In the genomic region with DNA sequence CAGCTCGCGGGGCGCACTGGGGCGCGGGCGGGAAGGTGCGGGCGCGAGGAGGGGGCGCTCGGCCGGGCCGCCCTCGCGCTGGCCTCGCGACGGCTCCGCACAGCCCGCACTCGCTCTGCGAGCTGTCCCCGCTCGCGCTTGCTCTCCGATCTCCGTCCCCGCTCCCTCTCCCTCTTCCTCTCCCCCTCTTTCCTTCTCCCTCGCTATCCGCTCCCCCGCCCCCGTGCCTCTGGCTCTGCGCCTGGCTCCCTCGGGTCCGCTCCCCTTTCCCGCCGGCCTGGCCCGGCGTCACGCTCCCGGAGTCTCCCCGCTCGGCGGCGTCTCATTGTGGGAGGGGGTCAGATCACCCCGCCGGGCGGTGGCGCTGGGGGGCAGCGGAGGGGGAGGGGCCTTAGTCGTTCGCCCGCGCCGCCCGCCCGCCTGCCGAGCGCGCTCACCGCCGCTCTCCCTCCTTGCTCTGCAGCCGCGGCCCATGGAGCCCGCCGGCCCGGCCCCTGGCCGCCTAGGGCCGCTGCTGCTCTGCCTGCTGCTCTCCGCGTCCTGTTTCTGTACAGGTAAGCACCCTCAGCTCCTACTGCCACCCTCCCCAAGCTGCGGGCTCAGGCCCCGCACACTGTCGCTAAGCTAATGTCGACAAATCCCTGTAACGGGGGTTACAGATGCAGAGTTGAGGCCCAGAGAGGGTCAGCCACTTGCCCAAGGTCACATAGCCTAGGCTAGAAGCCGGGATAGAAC, we compare ENCODE assay signal across 8 mouse cellular contexts. TPM values are rescaled to one million over a fixed set of nuclear protein-coding genes. Genes with fewer than 3 reads are reported as not detected.
DNase-seq lines count a peak whose midpoint lies in the region; ATAC-seq lines count a peak whose summit lies in the region.

No protein-coding gene starts in this region.

- DNase-seq in adrenal gland, adult (ENCODE audit: inconsistent age in 2 of 2, low spot score in 1 of 2): peak; percentile 86 to 95
- DNase-seq in cerebellum, postnatal 36 days: peak; percentile 87 to 92
- DNase-seq in gastrocnemius, adult 18-20 months (ENCODE audit: low spot score): peak; percentile 82
- peak; percentile 69 for DNase-seq in hindbrain, embryonic 14.5 days (ENCODE audit: low spot score)
- DNase-seq in left cerebral cortex, adult 18-20 months (ENCODE audit: low spot score in 2 of 2): peak; percentile 86 to 91
- peak; percentile 56 for DNase-seq in lung, postnatal 25 days (ENCODE audit: low spot score)
- peak; percentile 87 for DNase-seq in right cerebral cortex, postnatal 14 days
- no peak for DNase-seq in adipocyte (ENCODE audit: low spot score)

- H3K4me1 ChIP-seq in hindbrain, embryonic 14.5 days (replicated peaks; ENCODE audit: control insufficient read depth, insufficient read depth, low read length): peaks cover 11% of the 10 kb centered on the region

- WGBS in hindbrain, embryonic 14.5 days: under 1% methylated on average over 58 of the region's 77 CpGs

- no peaks in the 10 kb centered on the region for H3K9me3 ChIP-seq in hindbrain, embryonic 14.5 days (ENCODE audit: control insufficient read depth, low read length)

- H3K27ac ChIP-seq in hindbrain, embryonic 14.5 days: peak overlapping the region; percentile 88

- H3K9ac ChIP-seq in hindbrain, embryonic 14.5 days: peak overlapping the region; percentile 85

- H3K4me2 ChIP-seq in hindbrain, embryonic 14.5 days (replicated peaks): peak overlapping the region; percentile 88

- peak; percentile 85 for ATAC-seq in hindbrain, embryonic 14.5 days (ENCODE audit: low FRiP score)

- no peaks in the 10 kb centered on the region for H3K27me3 ChIP-seq in hindbrain, embryonic 14.5 days (ENCODE audit: control insufficient read depth, insufficient read depth, low read length)

- no peaks in the 10 kb centered on the region for H3K36me3 ChIP-seq in hindbrain, embryonic 14.5 days (replicated peaks; ENCODE audit: control insufficient read depth, insufficient read depth)

- H3K4me3 ChIP-seq in hindbrain, embryonic 14.5 days (replicated peaks; ENCODE audit: low read length): peak overlapping the region; percentile 77

RNA-seq across cellular contexts. Expression of gene Sirpa, which starts 0.7 kb away (rescaled TPM):
- 1 to 10 TPM; 4.7 to 9.2 TPM for total RNA-seq in gastrocnemius, adult 18-20 months (2021)
- 38.6 and 40.7 TPM in 2 replicates for polyA plus RNA-seq in hindbrain, embryonic 14.5 days (2014; fragmentation: Nextera tagmentation; extraction: Ambion mirVana)
- total RNA-seq in left cerebral cortex, adult 18-20 months (2021): 100 to 1,000 TPM; 370 to 383 TPM

RNA-seq across cellular contexts. Expression of gene F830045P16Rik, which starts 56.9 kb away (rescaled TPM):
- not detected for total RNA-seq in gastrocnemius, adult 18-20 months (2021)
- polyA plus RNA-seq in hindbrain, embryonic 14.5 days (2014; fragmentation: Nextera tagmentation; extraction: Ambion mirVana): not detected in 2 replicates
- total RNA-seq in left cerebral cortex, adult 18-20 months (2021): 1 to 10 TPM in 1 of 2 experiments, under 1 TPM in 1; 0.86 to 1.2 TPM

Comparison
In these comparisons a context has a peak if more than half of its experiments do, and no peak if none do; other contexts are left out.
1. RNA of gene Sirpa, which starts 0.7 kb away (total RNA-seq): 370 to 383 TPM in left cerebral cortex, adult 18-20 months; 4.7 to 9.2 TPM in gastrocnemius, adult 18-20 months; every median in the first group is over 10 times any median in the second.